Mouse (Mus musculus): ENCODE results near the gene Slc38a2.
A peak's percentile ranks its signal among the peaks of the same experiment; 100 is the strongest.

Slc38a2 gene

DNA sequence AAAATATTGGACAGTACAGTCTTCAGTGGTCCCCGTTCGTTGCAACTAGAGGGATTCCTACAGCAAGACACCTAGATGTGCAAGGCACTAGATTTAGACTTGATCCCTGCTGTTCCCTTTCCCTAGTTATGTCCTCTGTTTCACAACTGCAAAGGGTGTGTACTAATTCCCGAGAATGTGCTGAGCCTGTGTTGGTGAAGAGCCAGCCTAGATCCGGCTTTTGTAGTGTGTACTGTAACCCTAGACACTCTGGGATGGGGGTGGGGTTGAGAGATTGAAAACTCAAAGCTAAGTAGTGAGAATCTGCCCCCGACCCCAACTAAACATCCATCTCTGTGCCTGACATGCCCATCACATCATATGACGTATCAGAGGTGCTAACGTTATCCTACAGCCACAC, 18.9 kb upstream of the Slc38a2 start:
- no peak for DNase-seq

DNA sequence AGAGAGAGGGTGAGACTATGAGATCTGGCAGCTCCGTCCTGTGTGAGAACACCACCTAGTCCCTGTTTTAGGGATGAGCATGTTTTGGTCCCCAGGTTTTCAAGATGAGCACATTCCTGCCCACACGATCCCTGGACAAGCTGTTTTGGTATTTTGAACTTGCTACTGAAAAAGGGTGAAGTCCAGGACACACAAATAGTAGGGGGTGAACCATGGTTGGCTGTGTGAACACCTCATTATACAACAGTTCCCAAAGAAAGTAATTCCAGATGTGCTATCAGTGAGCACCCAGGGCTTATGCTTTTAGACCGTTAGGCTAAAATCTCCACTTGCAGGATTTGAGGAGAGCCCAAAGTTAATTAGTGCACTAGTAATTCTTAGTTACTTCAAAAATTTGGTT, 17.7 kb upstream of the Slc38a2 start:
- DNase-seq, result no peak

DNA sequence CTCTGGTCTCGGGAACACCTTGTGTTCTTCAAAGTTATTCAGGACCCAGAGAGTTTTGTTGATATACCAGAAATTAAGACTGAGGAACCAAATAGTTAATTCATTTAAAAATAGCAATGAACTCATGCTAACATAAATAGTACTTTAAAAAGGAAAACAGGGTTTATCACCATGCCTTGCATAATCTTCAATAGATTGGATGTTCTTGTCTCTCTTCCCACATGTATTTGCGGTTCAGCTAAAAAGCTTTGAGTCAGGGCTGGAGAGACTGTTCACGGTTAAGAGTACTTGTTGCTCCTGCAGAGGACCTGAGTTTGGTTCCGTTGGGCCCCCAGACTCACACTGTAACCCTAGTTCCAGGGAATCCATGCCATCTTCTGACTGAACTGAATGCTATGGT, 16.8 kb upstream of the Slc38a2 start:
- no peak for DNase-seq

DNA sequence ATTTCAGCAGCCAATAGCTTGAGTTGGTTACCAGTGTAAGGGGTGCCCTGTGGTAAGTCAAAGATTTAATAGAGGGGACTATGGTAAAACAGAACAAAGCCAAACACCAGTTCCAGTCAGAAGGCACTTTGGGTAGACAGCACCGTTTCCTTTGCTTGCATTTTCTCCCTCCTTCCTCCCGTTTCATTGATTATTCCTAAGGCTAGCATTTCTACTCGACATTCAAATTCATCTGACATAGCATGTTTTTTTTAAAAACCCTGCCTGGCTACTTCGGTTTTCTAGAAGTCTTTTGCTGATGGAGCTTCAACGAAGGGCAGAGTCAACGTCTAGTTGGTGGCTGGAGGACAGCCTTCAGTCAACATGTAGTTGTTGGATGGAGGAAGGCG, 16.2 kb upstream of the Slc38a2 start:
- DNase-seq, result no peak

DNA sequence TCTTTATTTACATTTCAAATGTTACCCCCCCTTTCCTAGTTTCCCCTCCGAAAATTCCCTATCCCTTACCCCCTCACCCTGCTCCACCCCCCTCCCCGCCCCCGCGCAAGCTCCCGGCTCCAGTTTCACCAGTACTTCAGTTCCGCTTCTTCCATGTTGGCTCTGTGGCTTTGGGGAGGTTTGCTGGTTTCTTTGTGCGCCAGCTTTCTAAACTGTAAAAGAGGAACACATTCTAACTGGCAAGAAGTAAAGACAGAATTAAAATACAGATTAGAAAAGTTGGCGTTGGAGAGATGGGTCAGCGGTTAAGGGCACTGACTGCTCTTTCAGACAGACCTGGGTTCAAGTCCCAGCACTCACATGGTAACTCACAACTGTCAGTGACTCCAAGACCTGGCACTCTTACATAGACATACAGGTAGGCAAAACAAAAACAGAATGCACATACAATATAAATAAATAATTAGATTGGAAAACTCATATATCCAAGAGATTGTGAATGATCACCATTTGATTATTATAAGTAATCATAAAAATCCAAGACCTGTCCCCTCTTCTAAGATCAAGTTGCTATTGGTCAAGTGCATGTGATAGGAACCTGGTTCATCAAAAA, 15.7 kb upstream of the Slc38a2 start:
- no peak for DNase-seq

DNA sequence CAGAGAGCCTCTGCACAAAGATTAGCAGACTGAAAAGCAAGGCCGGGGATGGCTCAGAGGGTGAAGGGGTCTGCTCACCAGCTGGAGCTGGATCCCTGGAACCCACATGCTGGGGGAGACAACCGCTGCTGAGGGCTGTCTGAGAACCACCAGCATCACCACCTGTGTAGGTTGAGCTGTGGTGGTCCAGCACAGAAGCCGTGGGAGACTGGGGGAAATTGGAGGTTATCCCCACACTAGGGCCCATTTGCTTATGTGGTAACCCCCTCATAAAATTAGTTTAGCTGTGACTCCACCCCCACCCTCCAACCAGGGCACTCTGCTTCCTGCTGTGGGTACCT, 15.1 kb upstream of the Slc38a2 start:
- DNase-seq, result no peak

DNA sequence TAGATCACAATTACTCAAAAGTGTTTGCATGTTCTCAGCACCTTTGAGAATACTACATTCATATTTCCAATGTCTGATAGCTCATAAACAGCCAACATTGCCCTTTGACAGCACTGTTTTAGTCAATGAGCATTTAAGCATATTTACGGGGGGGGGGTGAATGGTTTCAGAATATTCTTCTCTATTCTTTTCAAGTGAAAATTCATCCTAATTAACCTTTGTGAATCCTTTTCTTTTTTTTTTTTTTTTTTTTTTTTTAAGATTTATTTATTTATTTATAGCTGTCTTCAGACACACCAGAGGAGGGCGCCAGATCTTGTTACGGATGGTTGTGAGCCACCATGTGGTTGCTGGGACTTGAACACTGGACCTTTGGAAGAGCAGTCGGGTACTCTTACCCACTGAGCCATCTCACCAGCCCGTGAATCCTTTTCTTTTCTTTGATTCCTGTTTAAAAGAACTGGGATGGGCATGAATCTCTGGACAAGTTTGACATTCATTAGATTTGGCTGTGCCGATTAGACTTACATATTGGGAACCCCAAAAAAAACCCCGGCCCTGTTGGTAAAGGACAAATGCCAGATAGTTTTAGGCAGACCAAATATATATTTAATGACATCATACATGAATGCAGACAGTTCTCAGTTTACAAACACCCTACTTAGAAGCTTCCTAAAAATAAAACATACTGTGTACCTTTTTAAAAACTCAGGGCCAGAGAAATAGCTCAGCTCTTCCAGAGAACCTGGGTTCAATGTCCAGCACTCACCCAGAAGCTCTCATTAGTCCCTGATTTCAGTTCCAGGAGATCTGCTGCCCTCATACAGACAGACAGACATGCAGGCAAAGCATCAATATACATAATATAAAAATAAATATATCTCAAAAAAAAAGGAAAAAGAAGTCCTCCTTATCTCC, 14.5 kb upstream of the Slc38a2 start:
- DNase-seq, result no peak

DNA sequence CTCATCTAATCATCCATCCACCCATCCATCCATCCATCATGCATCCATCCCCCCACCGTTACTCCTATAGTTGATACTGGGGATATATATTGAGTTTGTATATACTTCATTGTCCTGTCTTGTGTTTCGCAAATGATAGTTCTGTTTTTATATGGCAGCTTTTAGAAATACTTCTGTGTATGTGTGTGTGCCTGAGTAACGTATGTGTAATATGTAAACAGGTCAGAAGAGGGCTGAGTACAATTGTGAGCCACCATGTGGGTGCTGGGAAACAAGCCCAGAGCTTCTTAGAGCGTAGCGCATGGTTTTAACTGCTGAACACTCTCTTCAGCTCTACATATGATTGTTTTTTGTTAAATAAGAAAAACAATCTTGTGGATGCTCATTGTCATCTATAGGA, 12.8 kb upstream of the Slc38a2 start:
- no peak for DNase-seq

DNA sequence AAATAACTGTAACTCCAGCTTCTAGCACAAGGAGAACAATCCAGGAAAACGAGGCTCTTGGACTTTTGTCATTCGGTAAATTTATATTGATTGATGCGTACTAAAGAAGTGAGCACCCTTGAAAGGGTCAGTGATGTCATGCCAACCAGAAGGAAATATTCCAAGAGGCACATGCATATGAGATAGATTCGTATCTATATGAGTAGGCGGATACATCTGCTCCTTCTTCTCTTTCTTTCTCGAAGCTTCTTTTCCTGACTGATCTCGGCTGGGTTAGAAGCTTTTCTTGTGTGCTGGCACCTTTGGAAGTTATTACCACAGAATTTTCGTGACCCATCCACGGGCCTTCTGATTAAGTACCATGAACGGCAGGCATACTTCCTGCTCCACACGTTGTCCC, 12.1 kb upstream of the Slc38a2 start:
- no peak for DNase-seq

DNA sequence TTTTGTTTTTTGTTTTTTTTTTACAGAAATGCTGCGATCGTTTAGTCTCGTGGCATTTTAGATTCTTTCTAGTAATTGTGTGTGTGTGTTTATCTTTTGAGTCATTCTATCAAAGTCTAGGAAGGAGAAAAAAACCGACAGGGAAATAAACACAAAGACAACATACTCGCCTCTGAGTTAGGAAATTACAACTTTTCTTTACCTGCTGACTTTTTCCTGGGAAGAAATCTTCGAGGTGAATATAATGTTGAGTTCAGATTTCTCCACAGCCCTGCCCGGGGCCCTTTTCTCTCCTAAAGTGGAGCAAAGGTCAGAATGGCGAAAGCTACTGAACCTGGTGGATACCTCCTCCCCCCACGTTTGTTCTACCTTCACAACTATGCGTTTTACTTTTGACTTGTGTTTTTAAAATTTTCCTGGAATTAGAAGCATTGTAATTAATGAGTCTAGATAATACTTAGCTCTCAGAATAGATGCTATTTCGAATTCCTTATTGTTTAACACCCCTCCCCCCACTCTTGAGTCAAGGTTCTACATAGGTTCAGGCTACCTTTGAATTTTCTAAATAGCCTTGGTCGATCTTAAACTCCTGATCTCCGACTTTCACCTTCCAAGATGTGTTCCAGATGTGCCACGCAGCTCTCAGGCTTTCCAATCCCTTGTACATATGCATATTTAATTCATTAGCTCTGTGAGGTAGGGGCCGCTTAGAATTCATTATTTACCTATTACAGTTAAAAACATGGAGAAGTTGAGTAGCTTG, 11.0 kb upstream of the Slc38a2 start:
- DNase-seq, result no peak

DNA sequence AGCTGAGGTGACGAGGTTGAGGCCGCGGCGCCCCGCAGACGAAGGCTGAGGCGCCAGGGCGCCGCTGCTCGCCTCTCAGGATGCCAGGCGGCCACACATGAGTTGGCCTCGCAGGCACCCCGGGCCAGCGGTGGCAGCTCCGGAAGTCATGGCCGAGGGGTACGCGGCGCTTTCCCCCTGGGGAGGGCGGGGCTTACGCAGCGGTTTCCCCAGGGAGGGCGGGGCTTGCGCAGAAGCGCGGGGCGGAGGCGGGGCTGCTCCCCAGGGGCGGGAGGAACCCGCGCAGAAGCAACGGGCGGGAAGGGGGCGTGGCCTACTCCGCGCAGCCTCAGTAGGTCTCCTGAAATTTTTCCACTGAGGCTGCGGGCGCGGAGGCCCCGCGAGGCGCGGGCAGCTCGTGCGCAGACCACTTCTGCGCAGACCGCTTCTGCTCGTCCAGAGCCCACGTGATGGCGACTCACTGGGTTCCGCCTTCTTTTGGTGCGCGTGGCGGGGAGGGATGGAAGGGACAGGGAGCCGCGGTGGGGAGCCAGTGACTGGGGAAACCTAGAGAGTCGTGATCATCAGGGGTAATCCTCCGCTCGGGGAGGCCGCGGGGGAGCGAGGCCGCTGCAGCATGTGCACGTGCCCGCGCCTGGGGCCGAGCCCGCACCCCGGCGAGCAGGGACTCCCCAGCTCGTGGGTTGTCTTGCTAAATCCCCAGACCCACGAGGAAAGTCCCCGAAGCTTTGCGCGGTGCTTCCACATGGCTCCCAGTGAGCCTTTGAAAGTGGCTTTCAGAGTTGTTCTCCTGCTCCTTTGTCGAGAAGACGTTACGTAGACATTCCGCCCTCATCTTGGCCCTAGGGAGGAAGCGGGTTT, 10.2 kb upstream of the Slc38a2 start:
- DNase-seq, result peak; percentile 99

DNA sequence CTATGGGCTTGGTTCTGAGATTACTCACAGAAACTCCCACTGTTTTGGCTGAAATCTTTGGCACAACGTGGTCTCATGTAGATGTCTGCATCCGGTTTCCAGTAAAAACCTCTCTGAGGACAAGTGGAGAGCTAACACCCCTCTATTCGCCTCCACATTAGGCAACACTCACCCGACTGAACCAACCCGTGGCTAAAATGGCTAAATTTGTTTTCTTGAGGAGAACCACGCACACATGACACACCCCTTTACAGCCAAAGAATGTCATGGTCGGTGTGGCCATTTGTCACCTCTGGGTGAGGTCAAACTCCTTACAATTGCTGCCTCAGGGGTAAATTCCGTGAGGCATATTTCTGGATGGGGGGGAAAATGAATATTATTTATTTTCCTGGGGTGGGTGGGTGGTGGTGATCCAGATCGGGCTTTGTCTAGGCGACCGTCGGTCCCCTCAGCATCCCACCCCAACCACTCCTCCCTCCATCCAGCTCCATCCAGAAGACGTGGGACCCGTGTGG, 9.5 kb upstream of the Slc38a2 start:
- DNase-seq, result no peak

DNA sequence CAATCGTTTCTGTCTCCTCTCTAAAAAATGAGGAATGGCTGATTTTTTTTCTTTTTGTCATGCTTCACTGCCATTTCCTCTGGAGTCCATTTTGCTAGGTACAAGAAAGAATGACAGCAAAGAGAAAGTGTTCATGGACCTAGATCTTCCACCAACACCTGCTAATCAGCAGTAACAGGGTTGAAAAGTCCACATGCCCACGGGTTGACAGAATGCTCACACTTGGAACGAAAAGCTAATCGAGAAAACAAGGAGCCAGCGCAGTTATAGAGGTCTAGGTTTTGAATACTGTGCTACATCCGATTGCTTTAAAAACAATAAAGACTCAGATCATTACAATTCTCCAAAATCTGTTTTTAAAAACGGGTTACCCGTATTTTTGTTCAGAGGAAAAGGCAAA, 8.9 kb upstream of the Slc38a2 start:
- no peak for DNase-seq

DNA sequence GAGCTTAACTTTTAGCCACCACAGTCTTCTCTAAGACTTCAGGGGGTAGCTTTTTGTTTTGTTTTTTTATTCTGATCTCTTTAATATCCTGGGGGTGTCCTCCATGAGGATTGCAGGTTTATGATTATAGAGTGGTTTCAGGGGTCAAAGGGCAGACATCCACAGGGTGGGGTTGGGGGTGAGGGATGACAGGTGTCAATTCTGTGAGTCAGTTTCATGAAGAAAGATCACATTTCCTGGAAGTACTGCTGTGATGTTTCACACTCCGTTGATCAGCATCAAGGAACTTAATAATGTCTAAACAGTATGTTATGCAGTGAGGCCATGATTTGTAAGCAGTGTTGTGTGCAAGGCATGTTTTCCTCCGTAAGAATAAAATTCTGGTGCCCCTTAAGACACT, 8.4 kb upstream of the Slc38a2 start:
- no peak for DNase-seq

DNA sequence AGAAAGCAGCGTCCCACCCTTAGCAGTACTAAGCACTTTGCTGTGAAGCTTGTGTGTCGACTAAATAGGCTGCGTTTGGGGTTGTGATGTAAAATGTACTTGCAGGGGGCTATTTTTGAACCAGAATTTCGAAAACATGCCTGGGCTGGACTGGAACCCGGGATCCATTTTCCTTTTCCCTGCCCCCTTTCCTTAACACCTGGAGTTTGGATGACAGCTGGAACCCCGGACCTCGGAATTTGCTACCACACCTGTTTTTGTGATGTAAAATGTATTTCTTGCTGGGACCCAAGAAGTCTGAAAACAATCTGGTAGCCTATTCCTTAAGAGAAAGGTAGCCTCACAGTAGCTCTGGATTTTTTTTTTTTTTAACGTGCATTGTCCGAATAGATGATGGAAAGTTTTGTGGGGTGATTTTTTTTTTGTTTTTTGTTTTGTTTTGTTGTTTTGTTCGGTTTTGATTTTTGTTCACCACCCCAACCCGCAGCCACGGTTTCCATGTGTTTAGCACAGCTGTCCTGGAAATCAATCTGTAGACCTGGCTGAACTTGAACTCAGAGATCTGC, 3.0 kb upstream of the Slc38a2 start:
- no peak for DNase-seq

DNA sequence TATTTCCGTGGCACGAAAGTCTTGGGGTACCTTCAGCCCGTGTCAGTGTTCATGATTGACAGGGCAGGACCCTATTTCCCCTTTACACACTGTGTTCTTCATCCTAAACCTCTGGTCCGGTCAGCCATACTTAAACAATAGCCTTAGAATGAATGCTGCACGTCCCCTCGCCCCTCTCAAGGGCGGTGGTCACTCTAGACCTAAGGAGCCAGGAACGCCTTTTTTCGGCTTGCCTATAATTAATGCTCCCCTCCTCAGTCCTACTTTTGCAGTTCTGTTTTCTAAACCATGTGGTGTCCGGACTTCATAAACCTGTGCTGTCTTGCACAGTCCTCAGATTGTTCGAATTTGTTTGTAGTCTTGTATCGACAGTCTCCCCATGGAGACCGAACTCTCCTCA, 1.2 kb upstream of the Slc38a2 start:
- no peak for DNase-seq

DNA sequence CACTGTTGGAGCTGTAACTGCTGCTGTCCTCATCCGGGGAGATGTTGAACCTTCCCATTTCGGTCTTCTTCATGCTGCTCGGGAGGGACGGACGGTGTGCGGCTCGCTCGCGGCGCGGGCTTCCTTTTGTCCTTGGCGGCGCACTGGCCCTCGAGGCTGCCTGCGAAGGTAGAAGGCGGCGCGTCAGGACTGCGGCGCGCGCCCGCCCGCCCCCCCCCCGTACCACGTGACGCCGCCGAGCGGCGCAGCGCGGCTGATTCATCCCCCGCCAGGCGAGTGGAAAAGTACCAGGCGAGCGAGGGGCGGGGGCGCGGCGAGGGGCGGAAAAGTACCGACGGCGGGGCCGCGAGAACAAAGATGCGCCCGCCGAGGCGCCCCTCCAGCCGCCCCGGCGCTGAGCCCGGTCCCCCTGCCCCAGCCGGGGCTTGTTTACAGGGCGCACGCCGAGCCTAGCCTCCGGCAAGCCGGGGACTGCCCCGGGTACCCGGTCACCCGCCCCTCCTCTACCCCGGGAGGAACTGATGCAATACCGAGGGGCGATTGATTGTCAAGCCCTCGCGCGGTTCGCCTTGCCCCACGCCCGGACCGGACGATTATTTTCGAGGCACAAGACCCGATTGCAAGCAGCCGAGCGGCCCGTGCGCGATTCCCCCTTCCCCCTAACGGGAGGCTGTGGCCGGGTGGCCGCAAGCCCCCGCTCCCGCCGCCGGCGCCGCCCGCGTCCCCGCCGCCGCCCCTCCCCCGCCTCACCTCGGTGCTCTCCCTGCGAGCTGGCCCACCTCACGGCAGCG, 677 bp downstream of the Slc38a2 start:
- DNase-seq, result peak; percentile 86

DNA sequence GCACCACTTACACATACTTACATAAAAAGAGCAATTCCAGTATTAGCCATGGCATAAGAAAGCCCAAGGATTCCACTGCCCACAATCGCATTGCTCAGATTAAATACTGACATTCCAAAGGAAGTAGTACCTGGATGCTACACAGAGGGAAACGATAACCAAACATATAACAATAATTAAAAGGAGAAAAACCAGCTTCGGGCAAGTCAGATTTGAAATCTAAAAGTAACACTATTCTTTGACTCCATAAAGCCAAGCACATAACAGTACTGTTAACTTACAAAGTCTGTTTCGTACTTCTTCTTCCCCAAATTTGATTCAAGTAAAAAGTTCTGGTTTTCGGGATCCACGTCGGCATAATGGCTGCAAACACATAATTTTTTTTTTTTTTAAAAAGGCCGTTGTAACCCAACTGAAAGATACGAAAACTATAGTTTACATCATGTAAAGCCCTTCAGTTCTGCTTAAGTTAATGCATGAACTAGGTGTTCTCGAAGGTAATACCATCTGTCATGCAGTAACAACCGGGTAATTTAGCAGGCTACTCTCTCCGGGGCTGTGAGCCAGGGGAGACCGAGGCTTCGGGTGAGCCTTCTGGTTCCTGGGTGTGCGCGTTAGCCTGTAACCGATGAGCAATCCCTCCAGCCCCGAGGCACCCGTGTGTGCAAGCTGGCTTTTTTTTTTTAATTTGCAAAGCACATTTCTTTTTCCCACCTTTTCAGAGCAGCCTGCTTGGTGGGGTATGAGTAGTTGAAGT, 1.5 kb downstream of the Slc38a2 start:
- no peak for DNase-seq

DNA sequence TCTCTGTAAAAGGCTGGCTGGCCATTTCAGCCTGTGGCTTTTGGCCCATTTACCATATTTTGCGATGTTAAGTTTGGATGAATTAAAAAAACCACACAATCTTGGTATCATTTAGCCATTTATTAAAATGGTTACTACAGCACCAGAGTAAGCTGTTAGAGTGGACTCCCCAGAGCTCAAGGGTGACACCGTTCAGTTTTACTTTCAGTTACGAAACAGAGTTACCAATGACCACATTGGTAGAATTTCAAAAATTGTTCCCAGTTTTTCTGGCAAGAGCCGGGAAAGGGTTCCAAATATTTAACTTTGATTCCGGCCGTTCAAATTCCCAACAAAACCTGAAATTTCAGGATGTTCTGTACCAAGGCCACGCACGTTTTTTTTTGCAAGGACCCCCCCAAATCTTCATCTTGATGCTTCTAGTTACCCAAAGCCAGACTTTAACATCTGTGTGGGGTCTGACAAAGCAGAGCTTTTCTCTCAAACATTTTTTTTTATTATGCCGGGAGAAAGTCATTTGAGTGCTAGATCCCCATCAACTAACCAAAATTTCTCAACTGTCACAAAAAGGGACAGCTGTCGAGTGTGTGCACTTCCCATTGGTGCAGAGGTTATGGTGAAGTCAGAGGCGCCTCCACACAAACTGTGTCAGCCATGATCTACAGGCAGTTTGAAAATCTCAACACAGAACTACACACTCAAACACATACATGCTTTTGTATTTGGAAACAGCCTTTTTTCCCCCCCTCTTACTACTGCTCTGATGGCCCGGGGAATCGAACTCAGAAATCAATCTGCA, 2.8 kb downstream of the Slc38a2 start:
- DNase-seq, result no peak

All from right cerebral cortex, postnatal 14 days (tissue).